Mouse (Mus musculus): ENCODE measurements around the gene Spock1.

DNA sequence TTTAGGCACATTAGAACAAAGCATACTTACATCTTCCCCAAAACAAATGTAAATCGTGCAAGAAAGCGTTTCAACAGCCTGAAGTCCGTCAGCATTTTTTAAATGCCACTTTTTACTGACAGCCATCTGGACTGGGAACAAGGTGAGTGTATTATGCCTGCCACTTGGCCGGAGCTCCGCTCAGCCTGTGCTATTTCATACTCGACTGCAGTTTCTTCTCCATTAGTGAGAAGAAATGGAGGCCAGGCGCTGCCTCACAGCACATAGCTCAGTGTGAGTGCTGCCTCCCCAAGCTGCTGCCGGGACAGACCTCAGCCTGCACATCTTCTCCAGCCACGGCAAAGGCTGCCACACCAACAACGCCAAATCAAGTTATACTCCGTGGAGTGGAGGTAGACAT, 91.9 kb downstream of the Spock1 start:
- TF ChIP-seq CTCF (IDR thresholded peaks at IDR 0.05; ENCODE audit: low read depth, low read length), result no peak
- TF ChIP-seq POLR2A (IDR thresholded peaks at IDR 0.05; ENCODE audit: extremely low read depth, insufficient read depth, low read length), result no peak

All from liver, adult 2 months (tissue).